Mouse (Mus musculus): ENCODE results near the gene Osbp. TPM values are rescaled to one million over a fixed set of nuclear protein-coding genes. Genes with fewer than 3 reads are reported as not detected.

The Osbp gene
- polyA plus RNA-seq (2012; ENCODE audit: low replicate concordance) = 5.8 and 7.0 TPM in 2 replicates

GRCm38 (mm10) chr19:11965023-11965942 lies at the start of gene Osbp:
Osbp (plus strand) TSS chr19:11965941.

GRCm38 (mm10) chr19:12041217-12041616 lies 75.5 kb downstream of the Osbp start, which contains the start of gene Olfr1423:
Olfr1423 (minus strand) TSS chr19:12041317.

Other genes with a start within 250 kb of the Osbp start
- gene Gif, start 218.4 kb upstream of the Osbp start, polyA plus RNA-seq (2012; ENCODE audit: low replicate concordance) = not detected in 2 replicates
- gene Mrpl16, start 195.6 kb upstream of the Osbp start, polyA plus RNA-seq (2012; ENCODE audit: low replicate concordance) = 0.61 and 11.3 TPM in 2 replicates
- gene Stx3, start 146.5 kb upstream of the Osbp start, polyA plus RNA-seq (2012; ENCODE audit: low replicate concordance) = 1.1 and 1.2 TPM in 2 replicates
- gene Olfr1417, start 126.7 kb upstream of the Osbp start, polyA plus RNA-seq (2012; ENCODE audit: low replicate concordance) = not detected in 2 replicates
- not detected in 2 replicates for gene Olfr1418, start 104.9 kb upstream of the Osbp start, polyA plus RNA-seq (2012; ENCODE audit: low replicate concordance)
- not detected in 2 replicates for gene Olfr1419, start 90.8 kb upstream of the Osbp start, polyA plus RNA-seq (2012; ENCODE audit: low replicate concordance)
- gene Olfr1420, start 79.4 kb upstream of the Osbp start, polyA plus RNA-seq (2012; ENCODE audit: low replicate concordance) = not detected in 2 replicates
- 7.4 and 15.6 TPM in 2 replicates for gene Patl1, start 53.5 kb upstream of the Osbp start, polyA plus RNA-seq (2012; ENCODE audit: low replicate concordance)
- gene Olfr1423, start 75.4 kb downstream of the Osbp start, polyA plus RNA-seq (2012; ENCODE audit: low replicate concordance) = 0.05 TPM in 1 of 2 replicates, not detected in the other
- gene Olfr1424, start 96.7 kb downstream of the Osbp start, polyA plus RNA-seq (2012; ENCODE audit: low replicate concordance) = not detected in 2 replicates
- 0.08 TPM in 1 of 2 replicates, not detected in the other for gene Olfr1425, start 111.8 kb downstream of the Osbp start, polyA plus RNA-seq (2012; ENCODE audit: low replicate concordance)
- gene Olfr1426, start 126.1 kb downstream of the Osbp start, polyA plus RNA-seq (2012; ENCODE audit: low replicate concordance) = not detected in 2 replicates
- gene Olfr1427, start 137.4 kb downstream of the Osbp start, polyA plus RNA-seq (2012; ENCODE audit: low replicate concordance) = not detected in 2 replicates
- not detected in 2 replicates for gene Olfr1428, start 150.0 kb downstream of the Osbp start, polyA plus RNA-seq (2012; ENCODE audit: low replicate concordance)
- not detected in 2 replicates for gene Olfr76, start 157.3 kb downstream of the Osbp start, polyA plus RNA-seq (2012; ENCODE audit: low replicate concordance)
- not detected in 2 replicates for gene Olfr1555-ps1, start 204.2 kb downstream of the Osbp start, polyA plus RNA-seq (2012; ENCODE audit: low replicate concordance)
- 0.19 TPM in 1 of 2 replicates, not detected in the other for gene Olfr1431, start 234.7 kb downstream of the Osbp start, polyA plus RNA-seq (2012; ENCODE audit: low replicate concordance)